Mouse (Mus musculus) thymus, adult 2 months (tissue): ENCODE measurements at regions not wholly inside any gene's neighbourhood (a gene's known extent, or its start where the extent isn't known, plus 50 kb on each side); places are given as distances from the start of the nearest gene placed in this dataset.

Source experiments
- CTCF ChIP-seq: fragments of 200-500 bp; IDR thresholded peaks from 2 replicates; pipeline ENCODE4 v1.5.1; 2012; ENCODE audit warnings: mild to moderate bottlenecking, control low read depth, low read length, moderate library complexity, borderline replicate concordance; ENCODE audit not compliant: control insufficient read depth, poor library complexity, insufficient read depth; ENCODE audit errors: extremely low read depth
- POLR2A ChIP-seq: fragments of 200-500 bp; IDR thresholded peaks from 2 replicates; pipeline ENCODE4 v1.6.1; 2012; ENCODE audit warnings: mild to moderate bottlenecking, low read length, control low read depth, moderate library complexity; ENCODE audit not compliant: control insufficient read depth, poor library complexity, insufficient read depth; ENCODE audit errors: extremely low read depth

DNA sequence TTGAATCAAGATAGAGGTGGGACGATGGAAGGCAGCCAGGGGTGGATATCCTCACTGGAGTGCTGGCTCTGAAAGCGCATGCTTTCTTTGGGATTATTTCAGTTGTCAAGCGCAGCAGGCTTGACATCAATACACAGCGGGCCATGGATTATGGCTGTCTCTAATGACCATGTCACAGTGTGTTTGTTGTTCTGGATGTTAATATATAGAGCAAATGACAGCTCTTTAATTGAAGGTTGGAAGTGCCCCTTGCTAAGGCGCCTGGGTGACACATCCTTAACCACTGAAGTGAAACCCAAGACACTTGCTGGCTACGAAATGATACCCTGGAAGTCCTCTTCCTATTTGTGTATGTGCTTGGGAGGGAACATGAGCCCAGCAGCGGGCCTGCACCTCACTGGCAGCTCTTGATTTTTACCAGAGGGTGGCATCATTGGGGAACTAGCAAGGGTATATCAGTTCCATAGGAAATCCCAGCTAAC, 200.5 kb upstream of the Rasgrp1 start:
- no peak for TF ChIP-seq POLR2A
- no peak for TF ChIP-seq CTCF
